In genomic region chr2:91452658-91453057, GRCm38 (mm10) we compare ENCODE assay signal across 14 mouse cellular contexts. TPM values are rescaled to one million over a fixed set of nuclear protein-coding genes. Genes with fewer than 3 reads are reported as not detected.
A peak's percentile ranks its signal among the peaks of the same experiment; 100 is the strongest.
DNase-seq lines count a peak whose midpoint lies in the region; ATAC-seq and TF ChIP-seq lines count a peak whose summit lies in the region.
"Had no signal": no experiment of that assay in that cellular context is flagged by ENCODE, and none has a peak within 500 bp of the region (broad histone marks: within the 10 kb centered on the region; RNA-seq: fewer than 3 reads in every experiment).

No protein-coding gene starts in this region.

- H3K9ac ChIP-seq in limb, embryonic 12.5 days (replicated peaks) = no peak overlapping the region
- peak overlapping the region; percentile 43; the same call in 1 of the 2 replicates for H3K9ac ChIP-seq in intestine, embryonic 16.5 days (ENCODE audit: low read depth, low read length)
- H3K9ac ChIP-seq: embryonic facial prominence, embryonic 13.5 days; forebrain, embryonic 15.5 days; liver, embryonic 15.5 days had no signal

- 0 out of 2 replicates have a peak, but pooled peaks cover 2% of the 10 kb centered on the region for H3K27me3 ChIP-seq in limb, embryonic 12.5 days
- H3K27me3 ChIP-seq in limb, embryonic 10.5 days (ENCODE audit: low read depth, poor library complexity, severe bottlenecking) = no peaks in the 10 kb centered on the region
- no peaks in the 10 kb centered on the region for H3K27me3 ChIP-seq in intestine, embryonic 16.5 days (replicated peaks; ENCODE audit: control insufficient read depth, insufficient read depth, low read length)
- no peaks in the 10 kb centered on the region for H3K27me3 ChIP-seq in myocyte (ENCODE audit: control insufficient read depth, insufficient read depth, insufficient read length)
- H3K27me3 ChIP-seq in midbrain, embryonic 10.5 days (ENCODE audit: low read depth, poor library complexity, severe bottlenecking) = no peaks in the 10 kb centered on the region
- H3K27me3 ChIP-seq: embryonic facial prominence, embryonic 13.5 days; forebrain, embryonic 15.5 days had no signal

- TF ChIP-seq POLR2A in myocyte (IDR thresholded peaks at IDR 0.05; ENCODE audit: insufficient read length, low read depth) = no peak

- H3K79me2 ChIP-seq in myocyte (ENCODE audit: control insufficient read depth, insufficient read depth) = no peaks in the 10 kb centered on the region

- H3K4me1 ChIP-seq in limb, embryonic 12.5 days (replicated peaks) = peaks cover 12% of the 10 kb centered on the region
- H3K4me1 ChIP-seq in limb, embryonic 10.5 days = peaks cover 23% of the 10 kb centered on the region
- H3K4me1 ChIP-seq in intestine, embryonic 16.5 days (ENCODE audit: control insufficient read depth, insufficient read depth, low read length) = peaks cover 12% of the 10 kb centered on the region
- peaks cover 25% of the 10 kb centered on the region for H3K4me1 ChIP-seq in midbrain, embryonic 10.5 days

- H3ac ChIP-seq in myocyte (ENCODE audit: control insufficient read depth, insufficient read length) = no peak overlapping the region

- intact Hi-C loops in gastrocnemius, adult 2 months (cut with DNase I) = no loop called here
- intact Hi-C loops in gastrocnemius, postnatal 14 days (cut with DNase I; ENCODE audit: low total_unique reads) = no loop called here

- TF ChIP-seq CTCF in gastrocnemius, adult 2 months (IDR thresholded peaks at IDR 0.05) = no peak

- H3K4me2 ChIP-seq in limb, embryonic 12.5 days = peak overlapping the region; percentile 43
- H3K4me2 ChIP-seq in intestine, embryonic 16.5 days (ENCODE audit: low read depth, low read length) = peak overlapping the region; percentile 47
- H3K4me2 ChIP-seq in myocyte (ENCODE audit: low read depth) = peak overlapping the region; percentile 4
- H3K4me2 ChIP-seq: embryonic facial prominence, embryonic 13.5 days; forebrain, embryonic 15.5 days; liver, embryonic 15.5 days had no signal

- no peak overlapping the region for H3K4me3 ChIP-seq in gastrocnemius, adult 2 months
- H3K4me3 ChIP-seq in limb, embryonic 12.5 days (replicated peaks) = 0 out of 2 replicates have a peak overlapping the region, but pooled peaks have one; percentile 6
- H3K4me3 ChIP-seq in limb, embryonic 10.5 days = no peak overlapping the region
- H3K4me3 ChIP-seq in intestine, embryonic 16.5 days (ENCODE audit: low read length) = peak overlapping the region; percentile 27
- H3K4me3 ChIP-seq in myocyte = no peak overlapping the region
- H3K4me3 ChIP-seq in midbrain, embryonic 10.5 days = no peak overlapping the region
- H3K4me3 ChIP-seq: embryonic facial prominence, embryonic 13.5 days; forebrain, embryonic 15.5 days; liver, embryonic 15.5 days had no signal

- peak; percentile 28 for DNase-seq in gastrocnemius, adult 2 months
- DNase-seq in gastrocnemius, postnatal 14 days = no peak
- no peak for DNase-seq in limb, embryonic 10.5 days (ENCODE audit: low spot score)
- no peak for DNase-seq in midbrain, embryonic 10.5 days (ENCODE audit: low spot score)
- DNase-seq in adipocyte (ENCODE audit: low spot score) = no peak
- DNase-seq: cerebellum, postnatal 14 days had no signal

- H3K36me3 ChIP-seq in limb, embryonic 12.5 days = no peaks in the 10 kb centered on the region
- no peaks in the 10 kb centered on the region for H3K36me3 ChIP-seq in limb, embryonic 10.5 days
- H3K36me3 ChIP-seq in intestine, embryonic 16.5 days (ENCODE audit: control insufficient read depth, insufficient read depth, low read length) = no peaks in the 10 kb centered on the region
- H3K36me3 ChIP-seq in myocyte (ENCODE audit: control insufficient read depth, insufficient read depth) = no peaks in the 10 kb centered on the region
- no peaks in the 10 kb centered on the region for H3K36me3 ChIP-seq in midbrain, embryonic 10.5 days
- H3K36me3 ChIP-seq: embryonic facial prominence, embryonic 13.5 days; forebrain, embryonic 15.5 days; G1E; liver, embryonic 15.5 days had no signal

- ATAC-seq in limb, embryonic 12.5 days (ENCODE audit: insufficient number of reproducible peaks, insufficient read depth, low FRiP score, low TSS enrichment, low read depth) = no peak
- ATAC-seq in intestine, embryonic 16.5 days = peak; percentile 85
- ATAC-seq: forebrain, embryonic 15.5 days; hindbrain, embryonic 16.5 days had no signal

- 25% methylated on average over 8 of the region's 8 CpGs for WGBS in limb, embryonic 12.5 days
- WGBS in limb, embryonic 10.5 days = 54% methylated on average over 8 of the region's 8 CpGs
- WGBS in intestine, embryonic 16.5 days = 24% methylated on average over 8 of the region's 8 CpGs
- 69% methylated on average over 8 of the region's 8 CpGs for WGBS in midbrain, embryonic 10.5 days

- no peak overlapping the region; the same call in 1 of the 2 replicates for H3K27ac ChIP-seq in gastrocnemius, adult 2 months
- H3K27ac ChIP-seq in limb, embryonic 12.5 days = no peak overlapping the region
- no peak overlapping the region for H3K27ac ChIP-seq in limb, embryonic 10.5 days
- peak overlapping the region; percentile 81 for H3K27ac ChIP-seq in intestine, embryonic 16.5 days (ENCODE audit: low read length)
- no peak overlapping the region for H3K27ac ChIP-seq in midbrain, embryonic 10.5 days (replicated peaks)
- H3K27ac ChIP-seq: embryonic facial prominence, embryonic 13.5 days; forebrain, embryonic 15.5 days; liver, embryonic 15.5 days had no signal

- no peaks in the 10 kb centered on the region for H3K9me3 ChIP-seq in limb, embryonic 12.5 days
- H3K9me3 ChIP-seq in limb, embryonic 10.5 days (replicated peaks) = no peaks in the 10 kb centered on the region
- H3K9me3 ChIP-seq in intestine, embryonic 16.5 days (ENCODE audit: control insufficient read depth, low read length) = no peaks in the 10 kb centered on the region
- H3K9me3 ChIP-seq in midbrain, embryonic 10.5 days (replicated peaks) = no peaks in the 10 kb centered on the region
- H3K9me3 ChIP-seq: embryonic facial prominence, embryonic 13.5 days; forebrain, embryonic 15.5 days; G1E; liver, embryonic 15.5 days had no signal

TF ChIP-seq in myocyte, 11 proteins besides CTCF, POLR2A, EP300 and RAD21:
- TF ChIP-seq TCF12 (IDR thresholded peaks at IDR 0.05; ENCODE audit: insufficient read depth, poor library complexity, severe bottlenecking) (no peak), USF1 (IDR thresholded peaks at IDR 0.05; ENCODE audit: low read depth) (peak; percentile 28)

RNA-seq across cellular contexts. Expression of gene Lrp4, which starts 4.7 kb away (rescaled TPM):
- total RNA-seq in gastrocnemius, adult 2 months (2021) = 10 to 100 TPM in 1 of 2 experiments, 1 to 10 TPM in 1; 7.8 to 10.2 TPM
- 10 to 100 TPM; 13.9 to 15.4 TPM for total RNA-seq in gastrocnemius, postnatal 14 days (2021)
- polyA plus RNA-seq in limb, embryonic 12.5 days (2016; fragmentation: Nextera tagmentation; extraction: Ambion mirVana) = 6.2 and 7.2 TPM in 2 replicates
- 6.5 and 6.9 TPM in 2 replicates for polyA plus RNA-seq in limb, embryonic 10.5 days (2016; fragmentation: Nextera tagmentation; extraction: Ambion mirVana)
- 8.2 and 8.3 TPM in 2 replicates for polyA plus RNA-seq in intestine, embryonic 16.5 days (2015; fragmentation: Nextera tagmentation; extraction: Ambion mirVana)
- polyA plus RNA-seq in myocyte (2012; fragmentation: generic; extraction: Trizol) = 20.1 TPM
- polyA plus RNA-seq in midbrain, embryonic 10.5 days (2016; fragmentation: Nextera tagmentation; extraction: Ambion mirVana) = 7.0 and 7.1 TPM in 2 replicates
- polyA plus RNA-seq: G1E had no signal

RNA-seq across cellular contexts. Expression of gene 1110051M20Rik, which starts 8.2 kb away (rescaled TPM):
- 10 to 100 TPM; 13.4 to 20.0 TPM for total RNA-seq in gastrocnemius, adult 2 months (2021)
- 10 to 100 TPM; 11.3 to 13.2 TPM for total RNA-seq in gastrocnemius, postnatal 14 days (2021)
- polyA plus RNA-seq in limb, embryonic 12.5 days (2016; fragmentation: Nextera tagmentation; extraction: Ambion mirVana) = 70.2 and 81.5 TPM in 2 replicates
- 63.9 and 78.3 TPM in 2 replicates for polyA plus RNA-seq in limb, embryonic 10.5 days (2016; fragmentation: Nextera tagmentation; extraction: Ambion mirVana)
- polyA plus RNA-seq in intestine, embryonic 16.5 days (2015; fragmentation: Nextera tagmentation; extraction: Ambion mirVana) = 34.6 and 36.0 TPM in 2 replicates
- polyA plus RNA-seq in myocyte (2012; fragmentation: generic; extraction: Trizol) = 45.5 TPM
- 87.1 and 98.5 TPM in 2 replicates for polyA plus RNA-seq in midbrain, embryonic 10.5 days (2016; fragmentation: Nextera tagmentation; extraction: Ambion mirVana)

Comparison
In these comparisons a context has a peak if more than half of its experiments do, and no peak if none do; other contexts are left out.
1. H3K4me3 ChIP-seq: peak in limb, embryonic 12.5 days (single experiment) and intestine, embryonic 16.5 days (single experiment); none in gastrocnemius, adult 2 months (single experiment), limb, embryonic 10.5 days (single experiment), myocyte (single experiment) and midbrain, embryonic 10.5 days (single experiment).
2. Peak in every context shown above with its lines, with median percentiles within 50 percentile points of each other: H3K4me2 ChIP-seq.